Mouse (Mus musculus): Measurements from ENCODE around the gene Cdh13.

The Cdh13 gene

DNA sequence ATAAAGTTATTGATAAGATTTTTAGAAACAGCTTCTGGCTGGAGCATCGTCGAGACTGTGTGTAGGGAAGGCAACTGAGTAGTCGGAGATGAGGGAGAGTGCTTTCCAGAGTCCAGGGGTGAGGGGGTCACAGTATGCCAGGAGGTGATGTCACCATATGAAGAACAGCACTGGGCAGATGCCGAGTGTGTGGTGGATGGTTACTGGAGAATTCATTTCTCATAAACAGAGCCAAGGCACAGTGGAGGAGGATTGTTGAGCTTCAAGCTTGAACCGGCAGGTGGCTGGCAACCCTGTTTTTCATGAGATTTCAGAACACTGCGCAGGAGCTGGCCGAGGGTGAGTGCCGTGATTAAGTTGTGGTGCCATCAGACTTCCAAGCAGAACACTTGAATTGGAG is 317.8 kb downstream of the Cdh13 start:
- DNase-seq = no peak

- no peak for DNase-seq
Observed at GRCm38 (mm10) chr8:118602074-118602473, 318.5 kb downstream of the Cdh13 start.

- no peak for DNase-seq
Observed at GRCm38 (mm10) chr8:118611551-118611950, 328.0 kb downstream of the Cdh13 start.

DNA sequence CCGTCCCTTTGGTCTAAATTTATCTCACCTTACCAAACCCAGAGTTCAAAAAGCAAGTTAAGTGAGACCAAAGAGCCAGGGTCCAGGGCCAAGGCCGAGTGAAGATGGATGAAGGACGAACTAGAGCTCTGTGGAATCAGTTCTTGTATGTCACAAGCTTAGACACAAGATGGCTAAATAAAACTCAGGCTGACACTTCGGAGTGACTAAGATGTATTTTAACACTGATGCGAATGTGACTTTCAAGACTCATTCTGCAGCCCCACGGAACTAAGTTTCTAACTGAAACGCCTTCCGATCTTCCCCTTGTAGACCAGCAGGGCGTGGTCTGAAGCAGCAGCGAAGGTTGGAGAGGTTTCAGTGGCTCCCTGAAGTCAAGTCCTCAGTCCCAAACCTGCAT is 334.7 kb downstream of the Cdh13 start:
- no peak for DNase-seq

DNA sequence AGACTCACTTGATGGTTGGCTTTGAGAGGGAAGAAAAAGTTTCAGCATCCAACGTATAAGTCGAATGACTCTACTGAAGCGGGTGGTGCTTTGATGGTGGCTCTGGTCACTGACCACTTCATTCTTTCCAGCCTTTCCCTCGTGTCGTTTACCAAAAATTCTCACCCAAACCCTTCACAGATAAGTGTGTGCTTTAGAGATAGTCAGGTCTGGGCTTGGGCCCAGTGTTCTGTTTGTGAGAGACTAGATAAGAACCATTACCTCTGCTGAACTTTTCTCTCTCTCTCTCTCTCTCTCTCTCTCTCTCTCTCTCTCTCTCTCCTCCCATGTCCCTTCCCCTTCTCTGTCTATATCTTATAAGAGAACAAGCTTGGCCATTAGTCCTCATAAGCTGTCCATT is 342.9 kb downstream of the Cdh13 start:
- DNase-seq = no peak

DNA sequence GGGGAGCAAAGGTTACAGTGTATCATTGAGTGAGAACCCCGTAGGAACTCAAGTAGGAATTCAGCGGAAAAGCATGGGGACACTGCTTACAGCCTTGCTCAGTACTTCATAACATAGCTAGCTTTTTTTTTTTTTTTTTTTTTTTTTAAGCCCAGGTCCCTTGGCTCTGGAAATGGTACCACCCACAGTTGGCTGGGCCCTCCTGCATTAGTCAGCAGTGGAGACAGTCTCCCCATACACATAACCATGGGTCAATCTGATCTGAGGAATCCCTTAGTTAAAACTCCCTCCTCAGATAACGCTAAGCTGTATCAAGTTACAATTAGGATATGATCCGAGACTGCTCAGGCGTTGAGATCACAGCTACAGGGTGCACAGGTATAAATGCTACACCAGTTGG is 344.2 kb downstream of the Cdh13 start:
- no peak for DNase-seq

DNA sequence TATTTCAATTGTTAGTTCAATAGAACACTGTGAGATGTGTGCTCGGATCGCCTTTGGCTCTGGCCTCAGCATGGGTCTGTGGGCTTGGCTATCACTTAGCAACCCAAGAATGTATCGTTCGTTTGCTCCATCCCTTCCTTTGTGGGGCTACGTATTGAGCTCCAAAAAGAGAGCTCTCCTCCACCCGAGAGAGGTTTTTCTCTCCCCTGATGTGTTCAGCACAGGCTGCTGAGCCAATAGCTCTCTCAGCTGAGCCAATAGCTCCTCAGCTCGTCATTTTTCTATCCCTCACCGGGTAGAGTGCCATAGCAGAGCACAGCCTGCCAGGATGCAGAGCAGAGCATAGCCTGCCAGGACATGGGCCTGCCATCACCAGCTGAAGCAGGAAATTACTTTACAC is 345.2 kb downstream of the Cdh13 start:
- DNase-seq = no peak

DNA sequence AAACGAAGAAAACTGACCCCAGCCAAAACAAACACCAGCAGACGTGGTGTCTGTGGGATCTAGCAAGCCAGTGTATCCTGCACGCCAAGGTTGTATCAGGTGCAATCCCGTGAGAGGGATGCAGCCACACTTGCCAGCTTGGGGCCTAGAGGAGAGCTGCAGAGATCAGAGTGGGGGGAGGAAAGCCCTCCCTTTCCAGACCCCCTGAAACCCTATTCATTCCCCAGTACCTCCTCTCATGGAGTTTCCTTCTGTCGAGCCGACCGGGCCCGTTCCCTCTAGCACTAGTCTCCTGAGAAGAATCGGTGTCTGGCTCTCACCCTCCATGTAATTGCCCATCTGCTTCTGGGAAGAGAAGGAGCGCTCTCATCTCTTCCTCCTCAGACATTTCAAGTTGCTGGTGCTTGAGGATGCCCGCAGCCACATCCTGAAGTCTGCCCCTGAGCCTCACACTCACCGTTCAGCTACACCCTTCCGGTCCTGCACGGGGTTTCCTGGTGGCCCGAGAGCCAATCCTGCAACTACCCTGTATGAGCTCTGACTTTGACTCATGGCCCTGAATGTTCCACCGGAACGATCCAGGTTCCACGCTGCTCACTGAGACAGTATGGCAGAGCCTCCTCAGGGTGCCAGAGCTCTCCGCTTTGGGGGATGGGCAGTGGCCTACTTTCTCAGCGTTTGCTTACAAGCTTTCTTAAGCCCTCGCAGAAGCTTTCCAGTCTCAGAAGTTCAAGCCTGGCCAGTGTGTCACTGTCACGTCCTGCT is 351.9 kb downstream of the Cdh13 start:
- DNase-seq = no peak

- DNase-seq = peak; percentile 19
Observed at GRCm38 (mm10) chr8:118639606-118640005, 356.1 kb downstream of the Cdh13 start.

GRCm38 (mm10) chr8:118641799-118642198 is 358.3 kb downstream of the Cdh13 start:
- DNase-seq = no peak

- DNase-seq = no peak
Observed at GRCm38 (mm10) chr8:118648801-118649537, 365.4 kb downstream of the Cdh13 start.

DNA sequence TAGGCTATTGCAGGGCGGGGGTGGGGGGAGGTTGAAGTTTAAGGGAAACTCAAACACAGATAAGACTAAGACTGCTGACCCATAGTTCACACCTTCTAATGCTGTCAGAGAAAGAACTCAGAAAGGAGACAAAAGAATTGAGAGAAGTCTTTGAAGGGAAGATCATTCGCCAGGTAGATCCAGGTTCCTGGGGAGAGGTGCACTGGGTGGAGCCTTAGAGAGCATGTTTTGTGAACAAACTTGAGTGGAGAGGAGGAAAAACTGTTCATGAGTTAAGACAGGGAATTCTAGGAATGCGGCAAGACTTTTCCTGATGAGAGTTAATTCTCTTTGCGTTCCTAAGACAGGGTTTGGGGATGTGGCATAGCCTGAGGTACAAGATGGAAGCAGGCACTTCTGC is 366.4 kb downstream of the Cdh13 start:
- DNase-seq = no peak

DNA sequence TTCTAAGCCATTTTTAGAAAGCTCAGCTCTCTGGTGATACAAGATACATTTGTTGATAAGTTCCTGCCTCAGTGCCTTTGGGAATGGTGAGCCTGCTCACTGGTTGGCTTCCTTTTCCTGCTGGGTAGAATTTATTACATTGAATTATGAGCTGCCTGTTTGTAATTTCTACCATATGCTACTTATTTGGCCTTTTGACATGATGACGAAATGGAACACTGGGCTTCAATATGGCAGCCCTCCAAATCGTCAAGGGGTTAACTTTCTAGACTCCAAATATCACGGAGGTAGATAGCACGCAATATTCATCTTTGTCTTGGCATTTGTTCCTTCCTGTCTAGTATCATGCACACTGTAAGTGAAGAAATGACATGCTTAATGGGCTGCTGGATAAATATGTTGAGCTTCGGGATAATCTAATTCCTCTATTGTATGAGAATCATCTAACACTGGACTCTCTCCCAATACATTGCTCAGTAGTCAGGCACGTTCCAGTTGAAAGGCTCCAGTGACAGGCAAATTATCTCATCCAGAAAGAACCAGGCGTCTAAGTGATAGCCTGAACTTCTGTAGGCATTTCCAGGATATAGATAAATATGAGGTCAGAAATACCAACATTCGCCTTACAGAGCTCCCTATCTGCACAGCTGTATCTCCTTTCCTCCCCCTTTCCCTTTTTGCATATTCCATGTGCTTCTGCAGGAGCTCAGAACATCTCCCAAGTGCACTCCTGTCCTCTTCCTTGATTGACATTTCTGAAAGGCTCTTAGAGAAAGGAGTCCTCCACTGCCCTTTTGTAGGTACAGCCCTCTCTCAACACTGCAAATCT is 378.7 kb downstream of the Cdh13 start:
- DNase-seq = no peak

GRCm38 (mm10) chr8:118665081-118665480 is 381.5 kb downstream of the Cdh13 start:
- no peak for DNase-seq

GRCm38 (mm10) chr8:118667736-118668135 is 384.2 kb downstream of the Cdh13 start:
- DNase-seq = no peak

- no peak for DNase-seq
Observed at GRCm38 (mm10) chr8:118676233-118676632, 392.7 kb downstream of the Cdh13 start.

DNA sequence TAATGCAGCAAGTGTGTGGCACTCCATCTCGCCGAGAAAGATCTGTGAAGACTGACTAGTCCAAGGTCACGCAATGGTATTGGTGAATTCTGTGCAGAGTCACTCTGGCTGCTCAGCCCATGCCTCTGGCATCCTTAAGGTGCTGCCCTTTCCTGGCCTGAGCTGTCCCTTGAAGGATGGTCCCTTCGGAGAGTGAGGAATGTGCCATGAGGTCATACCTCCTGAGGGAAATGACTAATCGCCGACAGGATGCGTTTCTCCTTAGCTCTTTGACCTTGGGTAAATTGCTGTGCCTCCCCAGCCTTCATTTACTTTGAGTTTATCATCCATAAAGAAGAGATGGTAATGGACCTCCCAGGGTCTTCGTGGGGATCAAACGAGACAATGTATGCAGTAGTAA is 395.8 kb downstream of the Cdh13 start:
- DNase-seq = no peak

- DNase-seq = no peak
Observed at GRCm38 (mm10) chr8:118683386-118683785, 399.9 kb downstream of the Cdh13 start.

DNA sequence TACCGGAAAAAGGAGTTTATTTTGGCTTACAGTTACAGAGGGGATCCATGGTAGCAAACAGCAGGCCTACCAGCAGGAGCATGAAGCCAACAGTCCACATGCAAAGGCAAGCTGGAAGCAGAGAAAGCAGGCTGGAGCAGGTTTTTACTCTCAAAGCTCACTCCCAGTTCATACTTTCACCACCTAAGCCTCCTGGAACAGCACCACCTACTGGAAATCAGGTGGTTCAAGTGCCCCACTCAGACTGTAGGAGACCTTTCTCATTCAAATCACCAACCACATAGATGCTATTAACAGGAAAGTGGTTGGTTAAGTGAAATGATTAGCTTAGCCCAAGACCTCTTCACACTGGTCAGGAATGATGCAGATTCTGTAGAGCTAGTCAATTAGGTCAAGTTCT is 402.3 kb downstream of the Cdh13 start:
- DNase-seq = no peak

DNA sequence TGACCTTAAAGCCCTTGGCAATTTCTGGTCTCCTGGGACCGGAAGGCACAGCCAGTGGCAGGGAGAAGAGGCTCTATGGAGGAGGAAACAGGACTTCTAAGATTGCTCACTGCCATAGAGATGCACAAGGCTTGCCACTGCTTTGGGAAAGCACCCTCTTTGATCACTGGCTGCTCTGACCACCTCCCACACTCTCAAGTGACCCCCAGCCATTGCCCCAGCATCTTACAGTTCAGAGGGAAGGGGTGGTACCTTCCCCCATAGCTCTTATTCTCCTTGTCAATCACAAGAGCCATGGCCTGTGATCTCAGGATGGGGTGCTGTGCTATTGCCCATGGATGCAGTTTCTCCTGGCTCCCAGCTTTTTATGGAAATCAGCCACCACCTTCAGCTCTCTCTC is 406.3 kb downstream of the Cdh13 start:
- no peak for DNase-seq

DNA sequence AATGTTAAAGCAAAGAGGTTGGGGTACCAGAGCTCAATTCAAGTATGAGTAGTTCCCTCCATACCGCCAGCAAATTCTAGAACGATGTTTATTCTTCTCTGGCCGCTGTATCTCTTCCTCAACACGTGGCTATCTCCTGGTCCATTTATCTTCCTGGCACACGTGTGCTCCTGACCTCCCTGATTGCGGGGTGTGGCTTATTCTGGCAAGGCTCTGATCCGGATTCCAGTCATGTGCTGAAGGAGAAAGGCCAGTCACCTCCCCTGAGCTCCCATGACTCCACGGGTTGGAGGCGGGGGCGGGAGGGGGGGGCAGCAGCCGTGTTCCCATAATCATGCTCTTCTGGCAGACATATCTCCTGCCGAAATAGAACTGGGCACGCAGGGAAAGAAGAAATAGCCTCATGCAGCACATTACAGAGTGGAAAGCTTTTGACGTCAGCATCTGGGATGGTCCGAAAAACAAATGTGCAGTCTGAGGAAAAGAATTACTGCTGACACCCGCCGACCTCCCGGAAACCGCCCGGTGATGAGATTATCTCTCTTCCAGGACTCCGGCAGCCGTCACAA is 417.9 kb downstream of the Cdh13 start:
- DNase-seq = no peak

DNA sequence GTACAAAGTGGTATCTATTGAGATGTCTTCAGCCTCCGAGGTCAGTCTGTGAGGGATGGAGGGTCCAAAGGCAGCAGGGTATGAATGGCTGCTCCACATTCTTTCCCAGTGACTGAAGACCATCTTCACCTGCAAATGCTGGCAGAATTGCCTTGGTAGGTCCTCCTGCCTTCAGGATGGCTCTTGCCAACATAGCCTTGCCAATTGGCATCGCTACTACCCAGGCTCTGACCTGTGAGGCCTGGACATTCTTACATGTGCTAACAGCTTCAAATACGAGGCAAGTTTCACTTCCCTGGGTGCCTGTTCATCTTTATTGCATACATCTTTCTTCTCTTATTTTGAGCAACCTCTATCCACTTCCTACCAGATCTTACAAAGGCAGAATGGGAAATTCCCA is 425.8 kb downstream of the Cdh13 start:
- no peak for DNase-seq

GRCm38 (mm10) chr8:118711631-118712030 is 428.1 kb downstream of the Cdh13 start:
- no peak for DNase-seq

Data from lung, postnatal 10 days (tissue).